Mouse (Mus musculus) c-Kit-negative CD71-positive TER-119-positive erythroid progenitor cells, embryonic 14.5 days (primary cell): ENCODE results near the gene Elmo1.

Source experiments
- DNase-seq: peaks from one replicate; pipeline ENCODE4 v3.0.0-alpha.2; 2013; ENCODE audit warnings: low read depth, low spot score

The Elmo1 gene

DNA sequence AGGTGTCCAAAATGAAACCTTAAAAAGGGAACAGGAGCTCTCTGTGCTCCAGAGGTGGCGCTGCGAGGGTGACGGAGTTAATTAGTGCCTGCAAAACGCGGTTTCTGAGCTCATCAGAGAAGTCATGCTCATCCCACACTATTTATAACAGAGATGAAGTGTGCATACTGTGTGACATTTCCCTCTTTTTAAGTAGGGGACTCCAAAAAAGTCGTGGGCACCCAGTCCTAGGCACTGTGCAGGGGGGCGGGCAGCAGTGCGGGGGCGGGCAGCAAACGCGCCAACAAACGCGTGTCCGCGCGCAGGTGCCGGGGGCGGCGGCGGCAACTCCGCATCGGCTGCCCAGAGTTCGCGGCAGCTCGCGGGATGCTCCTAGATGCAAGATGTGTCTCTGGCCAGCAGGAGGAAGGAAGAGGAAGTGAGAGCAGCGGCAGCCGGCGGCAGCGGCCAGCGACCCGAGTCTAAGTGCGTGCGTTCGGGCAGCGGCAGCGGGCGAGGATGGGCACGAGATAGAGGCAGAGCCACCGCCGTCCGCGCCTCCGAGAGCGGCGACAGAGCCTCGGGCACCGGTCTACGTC lies at the start of gene Elmo1:
TSS of gene Elmo1 (plus strand) at position 464 of the 578 bp plus-strand sequence.
- no peak for DNase-seq

DNA sequence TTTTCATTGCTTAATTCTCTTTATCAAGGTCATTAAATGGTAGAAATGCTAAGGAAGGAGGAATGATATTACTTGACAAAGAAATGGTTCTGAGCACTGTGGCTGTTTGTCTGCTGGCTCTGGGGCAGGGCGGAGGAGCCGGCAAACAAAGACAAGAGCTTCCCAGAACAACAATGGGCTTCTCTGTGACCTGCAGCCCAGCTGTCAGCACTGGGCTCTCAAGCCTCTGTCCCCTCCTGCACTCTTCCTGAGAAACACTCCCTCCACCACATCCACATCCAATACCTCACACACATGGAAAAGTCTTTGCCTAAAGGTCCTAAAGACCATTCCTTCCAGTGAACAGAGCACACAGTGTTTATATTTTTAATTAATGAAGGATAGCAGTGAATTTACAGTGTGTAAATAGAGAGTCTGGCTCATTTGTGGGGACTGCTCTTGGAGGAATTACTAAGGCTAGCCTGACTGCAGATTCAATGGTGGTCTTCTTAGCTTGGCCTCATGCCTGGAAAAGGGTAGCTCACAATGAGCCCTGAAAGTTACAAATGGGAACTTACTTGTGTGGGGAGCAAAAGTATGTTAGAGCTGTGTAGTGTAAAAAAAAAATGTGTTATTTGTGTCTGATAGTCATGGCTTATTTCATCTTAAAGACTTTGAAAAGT lies 49.1 kb upstream of the Elmo1 start:
- DNase-seq, result no peak

DNA sequence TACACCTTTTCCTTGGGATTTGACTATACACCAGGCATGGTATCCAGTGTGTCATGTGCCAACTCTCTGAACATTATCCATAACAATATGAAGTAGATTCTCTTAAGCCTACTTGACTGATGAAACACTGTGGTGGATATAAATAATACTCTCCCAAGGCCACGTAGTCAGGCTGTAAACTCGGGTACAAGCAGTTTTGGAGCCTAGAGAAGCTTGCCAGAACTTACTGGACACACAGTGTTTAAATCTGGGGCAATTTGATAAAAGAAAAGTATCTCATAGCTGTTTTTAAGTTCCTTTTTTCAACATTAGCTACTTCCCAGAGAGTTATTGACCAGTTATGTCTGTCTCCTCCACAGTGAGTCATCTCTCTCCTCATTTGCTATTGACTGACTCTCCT lies 47.5 kb upstream of the Elmo1 start:
- no peak for DNase-seq

DNA sequence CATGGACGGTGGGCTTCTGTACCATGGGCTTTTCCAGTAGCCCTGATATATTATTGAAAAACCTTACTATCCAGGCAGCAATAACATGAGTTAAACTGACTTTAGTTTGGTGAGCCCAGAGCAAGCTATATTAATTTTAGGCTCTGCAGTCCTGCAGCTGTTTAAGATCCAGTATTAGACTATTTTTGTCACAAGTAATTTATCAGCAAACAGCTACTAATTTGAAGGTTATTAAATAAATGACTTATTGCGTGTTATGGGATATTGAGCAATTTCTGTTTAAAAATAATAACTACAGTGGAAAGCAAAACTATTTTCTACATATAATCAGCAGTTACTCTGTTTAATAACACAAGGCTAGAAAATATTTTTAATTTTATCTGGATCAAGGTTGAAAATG lies 45.0 kb upstream of the Elmo1 start:
- DNase-seq, result no peak

DNA sequence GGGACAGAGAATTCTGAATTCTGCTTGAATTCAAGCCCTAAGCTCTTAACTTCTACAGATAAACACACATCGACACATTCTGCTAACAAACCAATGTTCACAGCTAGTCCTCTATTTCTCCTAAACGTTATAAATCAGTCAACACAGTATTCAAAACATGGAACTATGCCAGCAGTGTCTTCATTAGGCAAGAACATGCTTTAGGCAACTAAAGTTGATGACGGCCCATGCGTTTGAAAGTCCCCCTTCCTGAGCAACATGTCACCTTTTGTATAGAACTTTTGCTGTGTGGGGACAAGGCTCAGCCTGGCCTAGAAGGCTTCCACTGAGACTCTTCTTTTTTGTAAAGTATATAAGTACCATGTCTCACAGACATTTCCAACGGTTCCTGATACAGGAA lies 44.6 kb upstream of the Elmo1 start:
- DNase-seq, result no peak

DNA sequence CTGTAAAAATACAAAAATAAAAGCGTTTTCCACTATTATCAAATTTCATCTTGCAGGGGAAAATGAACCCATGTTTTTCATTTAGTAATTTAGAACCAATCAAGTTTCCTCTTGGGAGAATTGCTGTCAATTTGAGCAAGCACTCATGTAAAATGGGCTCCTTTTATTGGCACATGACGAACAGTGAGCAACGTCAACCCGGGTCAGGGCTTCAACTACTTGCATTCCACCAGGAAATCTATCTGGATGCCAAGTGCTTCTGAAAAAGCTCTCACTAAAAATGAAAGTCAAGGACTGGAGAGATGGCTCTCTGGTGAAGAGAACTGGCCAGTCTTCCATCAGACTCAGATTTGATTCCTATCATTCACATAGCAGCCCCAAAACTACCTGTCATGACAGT lies 44.0 kb upstream of the Elmo1 start:
- DNase-seq, result no peak

DNA sequence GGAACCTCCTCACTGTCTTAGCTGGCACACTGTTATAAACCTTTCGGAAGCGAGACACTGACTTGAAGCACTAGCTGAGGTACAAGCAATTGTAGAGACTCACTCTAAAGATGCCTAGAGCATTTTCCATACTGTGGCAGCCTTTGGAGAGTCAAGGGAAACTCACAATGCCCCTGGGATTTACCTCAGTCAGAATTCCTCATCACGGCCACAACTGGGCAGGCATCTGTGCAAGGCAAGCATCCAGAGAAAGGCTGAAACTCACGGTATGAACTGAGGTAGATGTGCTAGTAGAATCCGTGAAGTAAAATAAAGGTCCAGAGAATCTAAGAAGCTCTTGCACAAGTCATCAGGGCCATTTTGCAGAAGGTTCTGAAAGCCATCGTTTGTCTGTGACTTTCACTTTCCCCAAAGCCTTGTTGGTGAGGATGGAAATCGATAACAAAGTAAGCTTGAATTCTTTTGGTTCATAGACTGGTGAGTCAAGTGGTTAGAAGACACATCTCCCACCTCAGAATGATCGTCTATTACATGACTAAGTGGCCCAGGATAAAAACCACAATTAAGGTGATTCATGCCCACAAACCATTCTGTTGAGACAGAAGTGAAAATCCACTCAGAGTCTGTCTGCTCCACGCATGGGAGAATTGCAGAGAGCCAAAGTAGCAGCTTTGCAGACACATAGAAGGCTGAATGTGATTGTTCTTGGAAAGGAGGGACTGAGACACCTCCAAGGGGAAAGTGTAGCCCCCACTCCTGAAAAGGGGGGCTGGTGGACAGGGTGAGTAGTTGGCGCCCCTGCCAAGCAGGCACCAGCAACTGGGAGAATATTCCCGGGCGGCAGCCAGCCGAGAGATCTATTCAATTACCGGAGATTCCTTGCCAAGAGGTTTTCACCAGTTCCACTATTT lies 42.2 kb upstream of the Elmo1 start:
- no peak for DNase-seq

DNA sequence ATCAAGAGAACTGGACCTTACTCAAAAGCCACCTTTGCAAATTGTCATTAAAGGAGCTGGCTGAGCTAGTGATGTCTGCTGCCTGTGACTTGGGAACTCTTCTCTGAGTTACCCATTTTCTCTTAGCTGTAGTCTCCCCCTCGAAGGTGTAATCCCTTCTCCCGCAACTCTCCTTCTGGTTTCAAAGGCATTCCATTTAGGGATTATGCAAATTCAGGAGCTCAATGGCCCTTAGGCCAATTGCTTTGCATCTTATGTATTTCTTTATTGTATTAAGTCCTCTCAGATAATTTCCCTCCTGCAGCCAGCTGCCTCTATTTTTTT lies 41.6 kb upstream of the Elmo1 start:
- no peak for DNase-seq

DNA sequence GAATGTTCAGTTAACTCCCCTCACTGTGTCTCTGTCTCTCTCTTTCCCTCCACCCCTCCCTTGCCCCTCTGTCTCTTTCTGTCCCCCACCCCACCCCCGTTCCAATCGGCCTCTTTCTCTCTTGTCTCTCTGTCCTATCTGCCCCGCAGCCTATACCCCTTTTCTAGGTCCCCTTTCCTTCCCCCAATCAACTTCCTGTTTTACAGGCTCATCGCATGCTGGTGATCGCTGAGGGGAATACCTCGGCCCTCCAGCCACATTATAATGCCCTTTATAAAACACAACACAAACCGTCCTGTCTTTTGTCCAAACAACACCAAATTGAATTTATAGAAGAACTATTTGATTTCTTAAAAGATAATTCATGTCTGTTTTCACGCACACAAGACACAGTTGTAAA lies 40.7 kb upstream of the Elmo1 start:
- no peak for DNase-seq

DNA sequence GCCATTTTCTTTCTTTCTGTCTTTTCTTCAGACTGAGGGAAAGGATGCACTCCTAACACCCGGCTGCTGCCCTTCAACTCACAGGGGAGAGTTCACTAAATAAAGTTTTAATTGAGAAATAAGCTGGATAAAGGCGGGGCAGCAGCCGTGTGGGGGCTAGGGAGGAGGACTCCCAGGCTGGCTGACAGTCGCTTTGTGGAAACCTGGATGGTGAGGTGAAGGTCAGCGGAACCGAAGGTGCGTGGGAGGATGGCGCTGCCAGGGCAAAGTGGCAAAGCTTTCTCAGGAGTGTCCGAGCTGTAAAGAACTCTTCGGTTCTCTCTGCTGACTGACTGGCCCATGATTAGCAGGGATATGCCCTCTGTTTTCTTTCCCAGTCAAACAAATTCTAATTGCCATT lies 40.2 kb upstream of the Elmo1 start:
- DNase-seq, result no peak

DNA sequence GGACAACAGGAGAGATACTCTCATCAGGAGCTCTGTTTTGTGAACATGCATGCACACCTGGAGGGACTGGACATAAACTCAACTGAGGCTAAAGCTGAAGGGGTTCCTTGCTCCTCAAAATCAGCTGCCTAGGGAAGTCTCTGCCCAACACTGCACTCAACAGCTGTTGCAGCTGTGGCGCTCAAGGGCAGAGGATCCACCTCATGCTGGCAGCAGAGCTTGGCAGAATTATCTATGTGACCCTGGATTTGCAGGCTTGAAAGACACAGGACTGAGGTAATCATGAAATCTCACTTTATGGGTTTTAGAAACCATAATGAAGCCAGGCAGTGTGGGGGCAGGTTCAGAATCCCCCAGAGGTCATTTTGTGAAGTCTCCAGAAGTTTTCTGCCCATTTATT lies 32.5 kb upstream of the Elmo1 start:
- DNase-seq, result no peak

DNA sequence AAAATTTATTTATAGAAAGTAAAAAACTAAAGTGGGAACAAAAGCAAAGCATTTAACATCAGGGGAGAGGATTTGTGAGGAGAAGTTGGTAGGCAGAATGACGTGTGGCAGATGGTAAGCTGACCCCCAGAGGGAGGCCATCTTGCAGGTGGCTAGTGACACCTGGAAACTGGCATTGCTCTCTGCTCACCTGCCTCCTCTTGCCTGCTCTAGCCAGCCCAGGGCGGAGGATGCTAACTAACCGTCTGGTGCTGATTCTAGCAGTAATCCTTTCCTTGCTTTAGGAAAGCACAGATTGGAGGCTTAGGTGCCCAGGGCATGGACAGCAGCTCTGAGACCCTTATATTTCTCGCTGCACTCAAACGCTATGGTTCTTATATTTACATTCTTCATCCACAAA lies 29.4 kb upstream of the Elmo1 start:
- DNase-seq, result no peak

DNA sequence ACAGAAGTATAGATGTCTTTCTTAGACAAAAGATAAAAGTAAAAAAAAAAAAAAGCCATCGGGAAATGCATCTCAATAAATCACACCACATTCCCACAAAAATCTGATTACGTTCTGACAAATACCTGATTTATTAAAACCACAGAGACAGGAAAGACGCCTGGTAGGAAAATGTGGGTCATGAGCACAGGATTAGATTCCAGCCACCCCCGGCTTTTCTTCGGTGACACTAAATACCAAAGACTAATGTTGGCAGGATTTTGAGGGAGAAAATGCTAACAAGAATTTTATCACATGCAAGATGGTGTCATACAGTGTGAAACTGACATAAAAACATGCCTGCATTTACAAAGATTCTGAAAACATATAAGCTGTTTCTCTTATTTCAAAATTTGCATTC lies 27.1 kb upstream of the Elmo1 start:
- DNase-seq, result no peak

DNA sequence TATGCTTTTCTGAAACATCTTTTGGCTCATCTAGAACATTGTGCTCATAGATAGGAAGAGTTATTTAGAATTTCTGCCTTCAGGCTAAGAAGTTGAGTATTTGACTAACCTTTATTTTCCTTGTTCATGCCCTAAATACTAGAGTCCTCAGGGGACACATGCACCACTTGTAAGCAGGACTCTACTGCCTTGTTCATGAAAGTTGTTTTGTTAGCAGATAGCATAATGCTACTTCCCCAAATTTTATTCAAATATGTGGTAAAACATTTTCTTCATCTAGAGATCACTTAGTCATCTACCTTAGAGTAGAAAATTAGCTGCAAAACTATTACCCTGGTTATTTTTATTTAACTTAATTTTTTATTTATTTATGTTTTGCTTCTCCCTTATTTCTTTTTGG lies 18.4 kb upstream of the Elmo1 start:
- no peak for DNase-seq

DNA sequence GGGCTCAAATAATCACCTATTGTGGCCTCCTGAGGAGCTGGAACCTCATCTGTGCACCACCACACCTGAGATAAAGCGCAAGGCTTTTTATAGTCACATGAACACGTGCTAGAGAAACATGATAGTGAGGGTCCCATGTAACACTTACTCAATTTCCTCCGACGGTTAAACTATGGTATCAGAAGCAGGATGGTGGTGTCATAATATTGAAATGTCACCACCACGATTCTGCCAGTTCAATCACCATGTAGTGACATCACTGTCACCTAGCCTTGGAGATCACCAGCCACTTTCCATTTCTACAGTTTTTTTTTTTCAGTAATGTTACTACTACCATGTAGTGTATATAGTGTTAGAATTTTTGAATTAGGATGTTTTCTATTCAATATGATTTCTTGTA lies 17.4 kb upstream of the Elmo1 start:
- DNase-seq, result no peak

DNA sequence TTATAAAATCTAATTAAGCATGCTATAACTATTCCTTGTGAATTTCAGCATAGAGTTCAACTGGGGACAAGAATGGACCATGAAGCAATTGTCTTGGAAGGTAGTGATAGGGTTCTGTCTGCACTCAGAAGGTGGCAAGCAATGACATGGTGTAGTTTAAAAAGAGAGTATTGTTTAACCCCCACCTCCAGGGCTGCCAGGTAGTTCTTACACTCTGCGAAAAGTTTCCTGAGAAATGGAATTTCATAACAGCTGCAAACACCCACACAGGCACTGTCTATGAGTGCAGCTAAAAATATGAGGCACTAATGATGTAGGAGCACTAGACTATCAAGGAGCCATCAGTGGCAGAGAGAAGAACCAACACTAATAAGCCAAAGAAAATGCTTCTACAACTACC lies 13.9 kb upstream of the Elmo1 start:
- no peak for DNase-seq

DNA sequence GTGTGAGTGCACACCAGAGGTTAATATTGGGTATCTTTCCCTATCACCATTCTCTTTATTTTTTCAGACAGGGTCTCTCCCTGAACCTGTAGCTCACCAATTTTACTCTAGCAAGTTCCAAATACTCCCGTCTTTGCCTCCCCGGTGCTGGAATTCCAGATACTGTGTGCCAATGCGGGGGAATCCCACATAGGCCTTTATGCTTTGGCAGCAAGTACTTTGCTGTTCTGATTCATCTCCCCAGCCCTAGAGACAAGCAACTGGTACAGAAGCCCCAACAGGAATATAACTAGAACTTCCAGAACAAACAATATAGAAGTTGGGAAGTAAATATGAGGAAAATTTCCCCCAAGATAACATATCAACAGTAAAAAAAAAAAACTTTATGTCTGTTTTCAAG lies 13.2 kb upstream of the Elmo1 start:
- DNase-seq, result no peak

DNA sequence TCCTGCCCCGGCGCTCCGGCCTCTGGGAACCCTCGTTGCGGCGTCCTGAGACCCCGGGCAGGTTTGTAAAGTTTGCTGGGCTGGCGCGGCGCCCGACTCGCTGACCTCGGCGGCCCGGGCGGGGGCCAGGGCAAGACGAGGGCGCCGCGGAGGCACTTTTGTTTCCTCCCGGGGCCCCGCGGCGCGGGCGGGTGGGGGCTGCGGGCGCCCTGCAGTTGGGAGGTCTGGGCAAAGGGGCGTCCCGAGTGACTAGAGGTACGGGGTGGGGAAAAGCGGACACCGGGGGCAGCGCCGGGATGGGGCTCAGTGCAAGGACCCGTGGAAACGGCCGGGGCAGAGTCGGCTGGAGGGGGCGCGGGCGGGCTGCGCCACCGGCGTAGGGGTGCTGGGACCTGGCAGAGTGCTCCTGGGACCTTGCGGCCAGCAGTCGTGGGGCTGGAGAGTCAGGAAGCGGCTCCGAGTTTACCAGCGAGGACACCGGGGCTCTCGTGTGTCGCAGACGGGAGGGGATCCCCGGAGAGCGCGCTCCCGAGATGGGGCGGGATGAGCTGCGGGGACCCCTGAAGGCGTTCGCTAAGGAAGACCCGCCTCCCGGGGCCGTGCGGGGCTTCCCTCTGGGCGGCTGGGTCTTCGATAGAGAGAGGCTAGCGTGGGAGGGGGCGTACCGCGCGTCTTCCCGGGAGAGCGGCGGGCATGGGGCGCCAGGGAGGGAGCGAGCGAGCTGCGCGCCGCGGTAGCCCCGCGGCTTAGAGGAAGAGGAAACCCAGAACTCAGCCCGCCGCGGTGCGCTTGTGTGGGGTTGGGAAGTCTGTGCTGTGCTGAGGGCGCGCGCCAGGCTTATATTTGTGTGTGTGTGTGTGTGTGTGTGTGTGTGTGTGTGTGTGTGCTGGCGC lies 561 bp downstream of the Elmo1 start:
- DNase-seq, result no peak

DNA sequence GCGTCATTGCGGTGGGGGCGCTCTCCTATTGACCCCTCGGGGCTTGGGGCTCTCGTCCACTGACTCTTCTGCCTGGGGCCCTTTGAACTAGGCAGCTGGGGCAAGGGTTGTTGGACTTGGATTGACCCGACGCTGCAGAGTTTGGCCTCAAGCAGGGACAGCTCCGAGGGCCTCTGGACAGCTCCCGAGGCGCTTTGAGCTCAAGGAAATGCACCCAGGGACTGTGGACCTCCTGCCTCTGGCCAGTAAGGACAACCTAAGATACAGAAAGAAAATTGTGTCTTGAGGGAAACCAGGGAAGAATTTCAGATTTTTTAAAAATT lies 1.2 kb downstream of the Elmo1 start:
- no peak for DNase-seq

DNA sequence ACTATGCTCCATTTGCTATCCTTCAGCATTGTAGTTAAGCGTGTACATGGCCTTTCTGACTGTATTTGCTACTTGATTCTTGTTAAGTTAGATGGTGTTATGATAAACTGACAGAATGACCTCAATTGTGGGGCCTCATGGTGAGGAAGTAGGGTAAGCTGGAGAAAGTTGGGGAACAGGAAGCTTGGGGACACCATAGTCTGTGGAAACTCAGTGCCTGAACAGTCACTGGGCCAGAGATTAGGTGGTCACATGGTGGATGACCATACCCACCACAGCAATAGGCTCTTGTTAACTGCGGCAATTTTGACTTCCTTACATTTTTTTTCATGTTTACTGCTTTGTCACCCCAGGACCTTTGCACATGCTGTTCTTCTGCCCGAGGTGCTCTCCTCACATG lies 1.9 kb downstream of the Elmo1 start:
- no peak for DNase-seq

DNA sequence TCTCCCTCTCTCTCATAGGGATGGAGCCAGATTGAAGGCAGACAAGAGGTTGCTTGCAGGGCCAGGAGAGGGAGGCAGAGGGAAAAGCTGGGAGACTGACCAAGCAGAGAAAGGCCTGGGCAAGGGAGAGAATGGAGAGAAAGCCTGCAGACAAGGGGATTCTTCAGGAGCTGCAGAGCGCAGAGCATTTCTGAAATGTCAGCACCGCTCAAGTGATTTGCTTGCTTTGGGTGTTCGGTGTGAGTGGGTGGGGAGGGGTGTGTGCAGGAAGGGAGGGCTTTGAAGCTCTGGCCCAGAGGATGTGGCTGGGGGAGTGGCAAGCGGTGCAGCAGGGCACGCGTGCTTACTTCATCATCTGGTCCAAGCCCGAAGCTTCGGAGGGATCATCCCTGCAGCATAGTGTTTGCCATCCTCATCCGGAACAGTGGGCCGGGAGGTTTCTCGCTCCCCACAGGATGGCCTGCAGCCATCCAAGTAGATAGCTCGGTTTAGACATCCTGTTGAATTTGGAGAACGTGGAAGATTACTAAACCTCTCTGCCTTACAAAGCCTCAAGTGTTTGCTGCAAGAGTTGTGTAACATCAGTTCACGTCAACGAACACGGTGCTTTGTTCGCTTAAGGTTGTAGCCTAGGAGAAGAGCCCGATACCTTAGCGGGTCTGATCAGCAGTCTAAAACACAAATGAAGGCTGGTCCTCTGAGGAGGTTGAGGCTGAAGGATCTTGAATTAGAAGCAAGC lies 3.1 kb downstream of the Elmo1 start:
- no peak for DNase-seq
